Mouse (Mus musculus): ENCODE data around the gene Gm595. TPM values are rescaled to one million over a fixed set of nuclear protein-coding genes. Genes with fewer than 3 reads are reported as not detected.

Gm595 gene
- total RNA-seq (2015; ENCODE audit: low replicate concordance) = not detected in 2 replicates
- not detected in 2 replicates for total RNA-seq (2017; ENCODE audit: low replicate concordance)

DNA sequence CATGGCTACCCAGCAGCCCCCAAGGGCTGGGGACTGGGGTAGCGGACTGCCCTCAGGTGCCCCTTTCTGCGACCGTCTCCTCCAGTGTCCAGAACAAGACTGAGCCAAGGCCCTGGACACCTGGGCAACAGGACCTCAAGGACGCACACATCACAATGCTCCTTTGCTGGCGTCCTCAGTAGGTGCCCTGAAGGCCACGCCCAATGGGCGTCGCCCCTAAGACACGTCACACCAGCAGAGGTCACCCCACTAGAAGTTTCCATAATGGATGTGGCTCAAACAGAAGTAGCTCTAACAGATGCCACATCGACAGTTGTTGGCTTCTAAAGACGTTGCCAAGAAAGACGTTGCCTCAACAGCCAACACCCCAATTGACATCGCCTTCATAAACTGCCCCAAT is at the start of gene Gm595:
Gene Gm595, minus strand, starts transcription at position 101 of the 400 bp plus-strand sequence.
- ATAC-seq (replicated peaks; ENCODE audit: low FRiP score, poor library complexity, severe bottlenecking) = no peak

DNA sequence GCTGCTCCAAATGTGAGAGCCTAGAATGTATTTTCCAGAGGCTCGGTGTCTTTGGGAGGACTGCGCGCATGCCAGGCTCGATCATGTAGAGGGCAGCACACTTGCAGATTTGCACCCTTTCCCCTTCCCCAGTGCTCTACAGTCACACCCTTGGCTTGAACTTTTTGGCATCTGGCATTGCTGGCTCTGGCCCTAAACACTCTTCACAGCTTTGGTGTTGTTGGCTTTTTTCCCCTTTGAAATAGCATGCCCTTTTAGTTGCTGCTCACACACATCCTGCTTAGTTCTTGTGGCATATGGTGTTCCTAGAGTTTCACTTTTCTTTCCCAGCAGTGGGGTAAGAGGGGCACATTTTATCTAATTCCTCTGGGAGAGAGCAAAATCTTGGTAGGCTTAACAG is 30.9 kb upstream of the Gm595 start:
- ATAC-seq (replicated peaks; ENCODE audit: low FRiP score, poor library complexity, severe bottlenecking) = no peak

DNA sequence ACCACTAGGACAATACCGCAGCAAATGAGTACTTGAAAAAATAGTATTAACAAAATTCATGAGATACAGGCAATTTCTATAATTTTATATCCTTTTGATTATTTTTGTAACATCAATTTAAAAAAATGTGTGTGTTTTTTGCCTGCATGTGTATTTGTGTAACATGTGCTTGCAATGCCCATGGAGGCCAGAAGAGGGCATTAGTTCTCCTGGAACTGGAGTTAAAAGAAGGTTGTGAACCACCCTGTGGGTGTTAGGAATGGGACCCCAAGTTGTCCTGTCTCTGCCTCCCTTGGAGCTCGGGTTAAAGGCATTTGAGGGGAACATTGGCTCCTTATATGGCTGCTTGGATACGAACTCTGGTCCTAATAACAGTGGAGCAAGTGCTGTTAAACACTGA is 26.2 kb upstream of the Gm595 start:
- ATAC-seq (replicated peaks; ENCODE audit: low FRiP score, poor library complexity, severe bottlenecking) = no peak

DNA sequence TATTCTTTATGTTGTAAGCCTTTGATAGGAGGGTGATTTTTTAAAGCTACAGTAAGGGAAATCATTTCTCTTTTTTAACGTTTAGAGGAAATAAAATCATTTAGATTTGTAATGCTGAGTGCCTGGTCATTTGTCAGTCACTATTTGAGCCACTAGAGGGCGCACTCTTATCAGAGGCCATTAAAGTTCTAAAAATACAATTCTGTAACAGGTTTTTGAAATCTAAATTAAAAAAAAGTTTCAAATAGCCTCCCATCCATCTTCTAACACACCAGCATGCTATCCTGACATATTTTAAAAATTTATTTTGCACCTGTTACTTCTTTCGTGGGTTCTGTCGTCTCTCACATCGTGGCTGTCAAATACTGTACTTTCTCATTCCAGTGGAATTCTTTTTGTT is 22.0 kb upstream of the Gm595 start:
- no peak for ATAC-seq (replicated peaks; ENCODE audit: low FRiP score, poor library complexity, severe bottlenecking)

DNA sequence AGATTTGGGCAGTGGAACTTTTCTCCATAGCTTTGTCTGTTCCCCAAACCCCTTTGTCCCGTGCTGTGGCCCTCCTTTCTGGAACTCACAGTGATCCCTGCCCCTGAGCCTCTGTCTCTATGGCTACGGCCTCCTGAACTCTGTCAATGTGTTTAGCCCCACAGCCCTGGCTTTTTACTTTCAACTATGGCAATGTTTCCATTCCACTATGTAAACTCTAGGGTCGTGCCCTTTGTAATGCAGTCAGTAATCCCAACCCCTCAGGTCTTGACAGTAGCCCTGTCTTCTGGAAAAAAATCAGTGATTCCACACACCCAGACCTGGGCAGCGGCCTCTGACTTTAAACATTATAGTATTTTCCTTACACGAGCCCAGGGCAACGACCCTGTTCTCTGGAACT is 19.3 kb upstream of the Gm595 start:
- no peak for ATAC-seq (replicated peaks; ENCODE audit: low FRiP score, poor library complexity, severe bottlenecking)

DNA sequence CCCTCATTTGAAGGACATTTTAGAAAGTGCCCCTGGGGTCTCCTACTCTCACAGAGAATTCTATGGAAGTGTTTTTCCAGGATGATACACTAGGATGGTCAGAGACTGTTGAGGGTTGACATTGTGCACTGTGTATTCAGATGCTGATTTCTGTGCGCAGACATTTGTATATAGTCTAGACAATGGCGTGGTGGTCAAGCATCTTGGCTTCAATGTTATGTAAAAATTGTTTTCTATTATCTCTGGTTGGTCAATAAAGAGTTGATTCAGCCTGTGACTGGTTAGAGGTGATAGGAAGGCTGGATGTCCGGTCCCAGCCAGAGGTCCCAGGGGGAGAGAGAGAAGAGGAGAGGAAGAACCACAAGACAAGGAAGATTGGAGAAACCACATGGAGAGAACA is 16.4 kb upstream of the Gm595 start:
- no peak for ATAC-seq (replicated peaks; ENCODE audit: low FRiP score, poor library complexity, severe bottlenecking)

DNA sequence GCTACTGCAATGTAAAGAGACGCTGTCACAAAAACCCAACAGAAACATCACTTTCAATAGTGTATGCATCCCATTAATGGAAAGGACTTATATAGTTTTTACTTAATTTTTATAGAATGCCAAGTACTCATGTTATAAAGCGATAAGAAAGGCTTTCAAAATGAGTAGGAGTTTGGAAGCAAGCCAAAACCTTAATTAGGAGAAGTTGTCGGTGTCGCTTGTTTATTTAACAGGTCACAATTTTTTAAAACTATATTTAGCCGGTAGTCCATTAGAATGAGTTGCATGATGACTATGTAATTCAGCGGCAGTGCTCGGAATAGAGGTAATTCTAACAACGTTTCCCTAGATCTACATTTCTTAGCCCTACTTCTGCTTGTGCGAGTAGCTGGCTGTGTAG is 12.7 kb upstream of the Gm595 start:
- no peak for ATAC-seq (replicated peaks; ENCODE audit: low FRiP score, poor library complexity, severe bottlenecking)

DNA sequence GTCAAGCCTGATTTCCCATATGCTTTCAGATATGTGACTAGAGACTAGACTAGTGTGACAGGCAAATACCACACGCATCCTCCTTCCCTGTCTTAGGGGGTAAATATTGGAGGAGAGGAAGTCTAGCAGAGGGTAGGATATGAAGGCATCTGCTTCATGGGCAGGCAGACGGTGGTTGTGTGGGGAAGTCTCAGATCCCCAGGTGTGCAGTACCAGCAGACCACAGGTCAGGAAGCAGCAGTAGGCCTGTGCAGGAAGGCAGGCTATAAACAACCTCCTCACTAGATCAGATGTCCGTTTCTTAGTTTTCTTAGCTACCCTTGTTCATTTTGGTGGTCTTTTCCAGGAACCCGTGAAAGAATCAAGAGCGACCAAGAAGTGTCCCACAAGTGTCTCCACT is 7.1 kb upstream of the Gm595 start:
- no peak for ATAC-seq (replicated peaks; ENCODE audit: low FRiP score, poor library complexity, severe bottlenecking)

Other genes starting within 250 kb of the Gm595 start
- not detected in 2 replicates for gene Gpr119, start 203.2 kb downstream of the Gm595 start, total RNA-seq (2015; ENCODE audit: low replicate concordance)
- gene Gpr119, start 203.2 kb downstream of the Gm595 start, total RNA-seq (2017; ENCODE audit: low replicate concordance) = not detected in 2 replicates
- 7.7 and 16.9 TPM in 2 replicates for gene Rbmx2, start 182.7 kb downstream of the Gm595 start, total RNA-seq (2015; ENCODE audit: low replicate concordance)
- 6.7 and 8.2 TPM in 2 replicates for gene Rbmx2, start 182.7 kb downstream of the Gm595 start, total RNA-seq (2017; ENCODE audit: low replicate concordance)

Data from erythroblast, adult 5-6 weeks (primary cell).